Mouse (Mus musculus) forebrain, embryonic 11.5 days (tissue): ENCODE measurements at regions not wholly inside any gene's neighbourhood (a gene's known extent, or its start where the extent isn't known, plus 50 kb on each side); places are given as distances from the start of the nearest gene placed in this dataset.

Experiments
- ATAC-seq: fragments of 200-750 bp; cut with Nextera tagmentation; replicated peaks from 2 replicates; pipeline ENCODE4 v1.8.0; 2017; ENCODE audit warnings: moderate TSS enrichment; ENCODE audit not compliant: low FRiP score
- DNase-seq: peaks from one replicate; pipeline ENCODE4 v3.0.0-alpha.2; 2017; ENCODE audit warnings: low spot score
- H3K27ac ChIP-seq: fragments of 300-500 bp; sonication (generic); 2 replicates; pipeline ENCODE4 v1.5.1; 2014; ENCODE audit warnings: low read depth, low read length
- H3K27me3 ChIP-seq: fragments of 300-500 bp; sonication (generic); 2 replicates; pipeline ENCODE4 v1.6.1; 2014; ENCODE audit warnings: mild to moderate bottlenecking, low read length, mixed read lengths; ENCODE audit not compliant: control insufficient read depth, insufficient read depth
- H3K36me3 ChIP-seq: fragments of 300-500 bp; sonication (generic); 2 replicates; pipeline ENCODE4 v1.6.1; 2014; ENCODE audit warnings: mild to moderate bottlenecking, low read length, moderate library complexity, mixed read lengths; ENCODE audit not compliant: control insufficient read depth, insufficient read depth
- H3K4me1 ChIP-seq: fragments of 300-500 bp; sonication (generic); replicated peaks from 2 replicates; pipeline ENCODE4 v1.6.1; 2014; ENCODE audit warnings: low read length, mixed read lengths; ENCODE audit not compliant: control insufficient read depth, insufficient read depth
- H3K4me2 ChIP-seq: fragments of 300-500 bp; sonication (generic); 2 replicates; pipeline ENCODE4 v1.6.1; 2014; ENCODE audit warnings: low read depth, mild to moderate bottlenecking, low read length, moderate library complexity, mixed read lengths; ENCODE audit not compliant: severe bottlenecking
- H3K4me3 ChIP-seq: fragments of 300-500 bp; sonication (generic); 2 replicates; pipeline ENCODE4 v1.5.1; 2014; ENCODE audit warnings: low read depth, low read length
- H3K9ac ChIP-seq: fragments of 300-500 bp; sonication (generic); 2 replicates; pipeline ENCODE4 v1.6.1; 2014; ENCODE audit warnings: low read length
- H3K9me3 ChIP-seq: fragments of 300-500 bp; sonication (generic); 2 replicates; pipeline ENCODE4 v1.6.1; 2016; ENCODE audit warnings: low read length, mixed read lengths; ENCODE audit not compliant: control insufficient read depth
- WGBS: fragments of 180-500 bp; shearing (Covaris S2); extraction: QIAGEN DNeasy Blood & Tissue Kit; methylation state at CpG from one replicate; pipeline ENCODE4 v1.1.7; 2014; 5-methylcytosine and 5-hydroxymethylcytosine counted together

- H3K4me2 ChIP-seq: no peak overlapping the region
- no peaks in the 10 kb centered on the region for H3K36me3 ChIP-seq
- H3K4me3 ChIP-seq: no peak overlapping the region
- WGBS: 81% methylated on average over 2 of the region's 2 CpGs
- H3K27me3 ChIP-seq: no peaks in the 10 kb centered on the region
- no peak overlapping the region for H3K27ac ChIP-seq
- no peak for DNase-seq
- H3K9ac ChIP-seq: no peak overlapping the region
- ATAC-seq: no peak
- H3K9me3 ChIP-seq: no peaks in the 10 kb centered on the region
- H3K4me1 ChIP-seq: no peaks in the 10 kb centered on the region
Measured at GRCm38 (mm10) chr2:107231680-107232079, 58.8 kb upstream of the Kcna4 start.

DNA sequence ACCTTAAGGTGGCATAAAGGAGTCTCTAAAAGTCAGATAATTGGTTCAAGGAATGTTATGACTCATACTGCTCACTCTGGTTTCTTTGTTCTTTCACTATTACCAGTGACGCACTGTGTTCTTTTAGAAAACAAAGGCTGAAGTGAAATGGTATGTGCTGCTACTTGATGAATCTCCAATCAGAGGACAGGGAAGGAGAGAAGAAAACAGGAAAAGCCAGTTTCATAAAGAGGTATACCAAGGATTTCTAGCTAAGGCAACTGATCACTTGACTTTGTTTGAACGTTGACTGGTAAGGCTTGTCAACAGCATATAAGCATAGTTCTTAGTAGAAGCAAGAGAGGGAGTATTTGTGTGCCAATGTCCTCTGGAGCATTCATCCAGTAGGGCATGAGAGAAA lies 57.6 kb upstream of the Kcna4 start:
- 70% methylated on average over 2 of the region's 2 CpGs for WGBS
- H3K4me1 ChIP-seq: no peaks in the 10 kb centered on the region
- DNase-seq (no peak), ATAC-seq (no peak)
- H3K27me3 ChIP-seq: no peaks in the 10 kb centered on the region
- no peak overlapping the region for H3K9ac ChIP-seq
- no peaks in the 10 kb centered on the region for H3K9me3 ChIP-seq
- no peak overlapping the region for H3K27ac ChIP-seq
- no peak overlapping the region for H3K4me2 ChIP-seq
- no peak overlapping the region for H3K4me3 ChIP-seq
- no peaks in the 10 kb centered on the region for H3K36me3 ChIP-seq
